Mouse (Mus musculus): ENCODE data around the gene Sult2a2. TPM values are rescaled to one million over a fixed set of nuclear protein-coding genes. Genes with fewer than 3 reads are reported as not detected.
"Not testable (repeated sequence)": the region's sequence is repeated elsewhere in the genome, so short reads cannot be mapped to it uniquely, and the experiment has no call there.

The Sult2a2 gene
- not detected in 2 replicates for polyA plus RNA-seq (2012)

GRCm38 (mm10) chr7:13733205-13733604 lies at the start of gene Sult2a2:
TSS of gene Sult2a2 (plus strand) at chr7:13733505.
- TF ChIP-seq GATA1 (IDR thresholded peaks at IDR 0.05; ENCODE audit: low read length), result not testable (repeated sequence)

GRCm38 (mm10) chr7:13813913-13814312 lies 80.6 kb downstream of the Sult2a2 start:
- no peak for TF ChIP-seq GATA1 (IDR thresholded peaks at IDR 0.05; ENCODE audit: low read length)

Other genes with a start within 250 kb of the Sult2a2 start
- not detected in 2 replicates for gene Bsph2, start 162.4 kb upstream of the Sult2a2 start, polyA plus RNA-seq (2012)
- not detected in 2 replicates for gene Sult2a5, start 109.5 kb upstream of the Sult2a2 start, polyA plus RNA-seq (2012)
- gene Sult2a1, start 103.9 kb downstream of the Sult2a2 start, polyA plus RNA-seq (2012), result not detected in 2 replicates

Data from G1E-ER4 (cell line).